Mouse (Mus musculus) cerebellum, adult 2 months (tissue): ENCODE results near the gene Mrpl53.

Experiments
- CTCF ChIP-seq: fragments of 200-500 bp; IDR thresholded peaks from 2 replicates; pipeline ENCODE4 v1.5.1; 2011; ENCODE audit warnings: low read depth, mild to moderate bottlenecking, control low read depth, low read length, moderate library complexity, borderline replicate concordance; ENCODE audit not compliant: insufficient read depth
- POLR2A ChIP-seq: fragments of 200-500 bp; IDR thresholded peaks from 2 replicates; pipeline ENCODE4 v1.6.1; 2011; ENCODE audit warnings: low read length, control low read depth, borderline replicate concordance; ENCODE audit not compliant: insufficient read depth

DNA sequence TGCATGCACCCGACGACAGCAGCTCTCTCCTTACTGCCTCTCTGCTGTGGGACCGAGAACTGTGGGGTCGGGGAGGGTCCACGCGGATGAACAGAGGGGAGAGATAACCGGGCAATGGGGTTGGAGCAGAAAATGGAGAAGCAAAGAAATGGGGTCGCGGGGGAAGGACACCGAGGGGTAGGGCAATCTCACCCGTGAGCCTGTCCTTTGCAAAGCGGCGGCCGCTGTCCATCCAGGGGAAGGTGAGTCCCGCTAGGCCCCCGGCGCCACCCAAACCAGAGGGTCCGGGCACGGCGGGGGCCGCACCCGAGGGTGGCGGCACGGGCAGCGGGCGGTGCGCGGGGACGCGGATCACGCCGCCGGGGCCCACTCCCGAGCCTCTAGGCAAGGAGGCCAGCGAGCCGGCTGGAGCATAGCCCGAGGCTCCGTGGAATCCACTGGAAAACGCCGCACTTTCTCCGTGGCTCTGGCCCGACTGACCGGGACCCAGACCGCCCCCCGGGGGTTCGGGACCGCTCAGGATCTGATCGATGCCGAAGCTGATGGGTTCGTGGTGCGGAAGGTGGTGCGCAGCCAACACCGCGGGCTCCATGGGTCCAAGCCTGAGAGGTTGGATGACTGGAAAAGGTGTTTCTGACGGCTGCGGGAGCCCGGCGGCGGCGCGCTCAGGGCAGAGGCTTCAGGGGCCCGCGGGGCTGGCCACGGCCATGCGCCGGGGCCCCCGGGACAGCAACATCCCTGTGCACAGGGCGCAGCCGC, 39.2 kb upstream of the Mrpl53 start:
- TF ChIP-seq CTCF: no peak
- no peak for TF ChIP-seq POLR2A
